Mouse (Mus musculus): ENCODE data around the gene Ghsr. TPM values are rescaled to one million over a fixed set of nuclear protein-coding genes. Genes with fewer than 3 reads are reported as not detected.

Ghsr gene
- polyA plus RNA-seq, 1 experiment from 2014 or later: not detected

DNA sequence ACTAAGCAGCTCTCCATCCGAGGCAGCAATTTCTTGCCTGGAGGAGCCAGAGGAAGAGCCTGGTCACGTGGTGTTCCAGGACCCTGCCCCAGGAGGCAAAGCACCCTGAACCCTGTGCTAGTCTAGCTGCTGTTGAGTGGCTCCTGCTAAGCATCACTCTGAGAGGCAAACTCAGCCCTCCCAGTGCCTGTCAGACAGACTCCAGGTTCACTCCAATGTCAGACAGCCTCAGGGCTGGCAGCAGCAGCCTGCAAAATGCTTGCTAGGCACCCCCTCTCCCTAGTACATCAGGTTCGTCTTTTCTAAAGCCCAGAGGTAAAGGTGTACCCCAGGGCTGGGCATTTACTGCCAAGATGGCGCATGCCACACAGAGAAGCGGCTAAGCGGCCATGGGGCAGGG lies 56.3 kb downstream of the Ghsr start:
- Histone ChIP-seq H3K36me3 (ENCODE audit: inconsistent target) (peaks cover 57% of the 10 kb centered on the region; the same call in 1 of the 2 replicates), H3K27ac (no peak overlapping the region), H3K4me3 (ENCODE audit: inconsistent target) (no peak overlapping the region), H3K79me2 (ENCODE audit: inconsistent target) (no peaks in the 10 kb centered on the region)
- WGBS (ENCODE audit: missing documents): 96% methylated on average over 6 of the region's 6 CpGs

Other genes with a start within 250 kb of the Ghsr start
- gene Ect2, start 217.5 kb upstream of the Ghsr start, polyA plus RNA-seq (2018): 1.3 to 5.8 TPM (median 2.8 TPM) in 3 replicates
- 212 to 280 TPM (median 251 TPM) in 3 replicates for gene Nceh1, start 188.4 kb upstream of the Ghsr start, polyA plus RNA-seq (2018)
- gene Tnfsf10, start 54.3 kb upstream of the Ghsr start, polyA plus RNA-seq (2018): 1.2 to 14.0 TPM (median 1.4 TPM) in 3 replicates

All from macrophage (primary cell).